Mouse (Mus musculus): ENCODE results near the gene Pparg.

DNA sequence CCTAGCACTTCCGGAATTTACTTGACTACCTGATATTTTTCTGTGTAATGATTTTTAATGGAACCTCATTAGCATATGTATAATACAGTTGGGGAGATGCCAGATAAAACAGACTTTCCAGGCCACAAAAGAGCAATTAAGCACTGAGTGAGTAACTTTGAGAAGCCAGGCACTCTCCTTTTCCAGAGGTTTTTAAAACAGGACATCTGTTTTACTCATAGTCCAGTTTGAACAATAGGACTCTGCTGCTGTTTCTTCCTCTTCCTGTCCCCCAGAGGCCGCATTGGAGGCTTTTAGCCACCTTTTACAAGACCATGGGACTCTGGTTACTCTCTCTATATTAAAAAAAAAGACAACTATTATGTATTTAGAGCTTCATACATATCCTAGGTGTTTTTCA lies 72.0 kb downstream of the Pparg start:
- TF ChIP-seq CTCF (IDR thresholded peaks at IDR 0.05; ENCODE audit: borderline replicate concordance, insufficient read depth, low read length) (no peak), POLR2A (IDR thresholded peaks at IDR 0.05; ENCODE audit: low read depth, low read length) (no peak)

Data from embryonic fibroblast, embryonic 13.5 days (primary cell).